Mouse (Mus musculus) lung, adult 2 months (tissue): Measurements from ENCODE around the gene Slc19a2. TPM values are rescaled to one million over a fixed set of nuclear protein-coding genes. Genes with fewer than 3 reads are reported as not detected.
A peak's percentile ranks its signal among the peaks of the same experiment; 100 is the strongest.

Source experiments
- DNase-seq: peaks from one replicate; pipeline ENCODE4 v3.0.0; 2022
- H3K4me1 ChIP-seq: fragments of 200-500 bp; 2 replicates; pipeline ENCODE4 v1.6.1; 2011; ENCODE audit warnings: low read length; ENCODE audit not compliant: control insufficient read depth, insufficient read depth
- H3K4me3 ChIP-seq: fragments of 200-500 bp; replicated peaks from 2 replicates; pipeline ENCODE3; 2011; ENCODE audit warnings: low read depth, mild to moderate bottlenecking, control low read depth, low read length; ENCODE audit errors: extremely low read depth
- CTCF ChIP-seq: fragments of 200-500 bp; IDR thresholded peaks from 2 replicates; pipeline ENCODE4 v1.5.1; 2011; ENCODE audit warnings: mild to moderate bottlenecking, low read length, control low read depth; ENCODE audit not compliant: insufficient read depth
- POLR2A ChIP-seq: fragments of 200-500 bp; IDR thresholded peaks from 2 replicates; pipeline ENCODE4 v1.6.1; 2011; ENCODE audit warnings: low read depth, mild to moderate bottlenecking, control low read depth, low read length, borderline replicate concordance; ENCODE audit errors: extremely low read depth
- WGBS: fragments of 180-500 bp; shearing (Covaris S2); methylation state at CpG from one replicate; pipeline ENCODE4 v1.1.7; 2018; 5-methylcytosine and 5-hydroxymethylcytosine counted together
- polyA plus RNA-seq: library from polyadenylated mRNA; depleted of rRNA; stranded (reverse); fragments of >200 nt; gene quantifications from 2 replicates; pipeline ENCODE4 v1.2.3, GENCODE M21; 2012

The Slc19a2 gene
- polyA plus RNA-seq, 1 experiment, result 8.4 TPM

GRCm38 (mm10) chr1:164276552-164276951 is 27.7 kb downstream of the Slc19a2 start:
- Histone ChIP-seq H3K4me1 (peaks cover 3% of the 10 kb centered on the region; the same call in 1 of the 2 replicates), H3K4me3 (no peak overlapping the region)
- TF ChIP-seq CTCF, result no peak
- TF ChIP-seq POLR2A, result no peak
- DNase-seq, result no peak
- 83% methylated on average over 3 of the region's 3 CpGs for WGBS

- H3K4me1 ChIP-seq, result peaks cover 3% of the 10 kb centered on the region; the same call in 1 of the 2 replicates
- DNase-seq, result no peak
- TF ChIP-seq POLR2A (no peak), CTCF (no peak)
- H3K4me3 ChIP-seq, result no peak overlapping the region
- WGBS, result 50% methylated on average over 4 of the region's 4 CpGs
Observed at GRCm38 (mm10) chr1:164279332-164279731, 30.5 kb downstream of the Slc19a2 start.

- no peak for TF ChIP-seq CTCF
- TF ChIP-seq POLR2A, result no peak
- H3K4me1 ChIP-seq, result no peaks in the 10 kb centered on the region
- H3K4me3 ChIP-seq, result no peak overlapping the region
- WGBS, result 88% methylated on average over 3 of the region's 3 CpGs
- no peak for DNase-seq
Observed at GRCm38 (mm10) chr1:164284007-164284406, 35.2 kb downstream of the Slc19a2 start.

- 63% methylated on average over 15 of the region's 15 CpGs for WGBS
- DNase-seq, result no peak
- H3K4me3 ChIP-seq, result no peak overlapping the region
- H3K4me1 ChIP-seq, result no peaks in the 10 kb centered on the region
- TF ChIP-seq POLR2A, result no peak
- no peak for TF ChIP-seq CTCF
Observed at GRCm38 (mm10) chr1:164287406-164287805, 38.6 kb downstream of the Slc19a2 start.

GRCm38 (mm10) chr1:164292040-164292439 is 43.2 kb downstream of the Slc19a2 start:
- Histone ChIP-seq H3K4me1 (no peaks in the 10 kb centered on the region), H3K4me3 (no peak overlapping the region)
- 81% methylated on average over 5 of the region's 5 CpGs for WGBS
- TF ChIP-seq CTCF (no peak), POLR2A (no peak)
- no peak for DNase-seq

GRCm38 (mm10) chr1:164294071-164294470 is 45.2 kb downstream of the Slc19a2 start:
- no peaks in the 10 kb centered on the region for H3K4me1 ChIP-seq
- TF ChIP-seq POLR2A (no peak), CTCF (no peak)
- H3K4me3 ChIP-seq, result no peak overlapping the region
- DNase-seq, result no peak
- 76% methylated on average over 6 of the region's 6 CpGs for WGBS

- TF ChIP-seq CTCF (no peak), POLR2A (no peak)
- 92% methylated on average over 4 of the region's 5 CpGs for WGBS
- H3K4me3 ChIP-seq, result no peak overlapping the region
- H3K4me1 ChIP-seq, result no peaks in the 10 kb centered on the region
- DNase-seq, result no peak
Observed at GRCm38 (mm10) chr1:164296473-164296872, 47.6 kb downstream of the Slc19a2 start.

- 72% methylated on average over 4 of the region's 4 CpGs for WGBS
- no peak for TF ChIP-seq CTCF
- no peak for TF ChIP-seq POLR2A
- H3K4me3 ChIP-seq, result no peak overlapping the region
- no peak for DNase-seq
- no peaks in the 10 kb centered on the region for H3K4me1 ChIP-seq
Observed at GRCm38 (mm10) chr1:164301949-164302348, 53.1 kb downstream of the Slc19a2 start.

- 83% methylated on average over 5 of the region's 5 CpGs for WGBS
- 0 out of 2 replicates have a peak, but pooled peaks cover 3% of the 10 kb centered on the region for H3K4me1 ChIP-seq
- TF ChIP-seq POLR2A (no peak), CTCF (no peak)
- DNase-seq, result no peak
- no peak within 1 kb of the TSS for H3K4me3 ChIP-seq
Observed at GRCm38 (mm10) chr1:164303821-164304220, 55.0 kb downstream of the Slc19a2 start, which contains the start of gene Nme7. Gene Nme7, plus strand, starts transcription at chr1:164304121.

- TF ChIP-seq POLR2A, result peak; percentile 75; the same call in 1 of the 2 replicates
- TF ChIP-seq CTCF, result no peak
- DNase-seq, result peak; percentile 94
- H3K4me1 ChIP-seq, result 0 out of 2 replicates have a peak, but pooled peaks cover 3% of the 10 kb centered on the region
- peak within 1 kb of the TSS; percentile 67 for H3K4me3 ChIP-seq
- WGBS, result under 1% methylated on average over 35 of the region's 35 CpGs
Observed at GRCm38 (mm10) chr1:164307124-164307751, 58.4 kb downstream of the Slc19a2 start, which contains the start of gene Blzf1. Gene Blzf1, minus strand, starts transcription at chr1:164307489.

GRCm38 (mm10) chr1:164307922-164308321 is 59.1 kb downstream of the Slc19a2 start:
- 8% methylated on average over 10 of the region's 10 CpGs for WGBS
- no peak for TF ChIP-seq POLR2A
- no peak for TF ChIP-seq CTCF
- DNase-seq, result no peak
- Histone ChIP-seq H3K4me3 (peak overlapping the region; percentile 67), H3K4me1 (0 out of 2 replicates have a peak, but pooled peaks cover 3% of the 10 kb centered on the region)
